Mouse (Mus musculus): ENCODE measurements around the gene Pin1.

Pin1 gene

GRCm38 (mm10) chr9:20705981-20706380 is 54.1 kb downstream of the Pin1 start:
- no peak for DNase-seq

DNA sequence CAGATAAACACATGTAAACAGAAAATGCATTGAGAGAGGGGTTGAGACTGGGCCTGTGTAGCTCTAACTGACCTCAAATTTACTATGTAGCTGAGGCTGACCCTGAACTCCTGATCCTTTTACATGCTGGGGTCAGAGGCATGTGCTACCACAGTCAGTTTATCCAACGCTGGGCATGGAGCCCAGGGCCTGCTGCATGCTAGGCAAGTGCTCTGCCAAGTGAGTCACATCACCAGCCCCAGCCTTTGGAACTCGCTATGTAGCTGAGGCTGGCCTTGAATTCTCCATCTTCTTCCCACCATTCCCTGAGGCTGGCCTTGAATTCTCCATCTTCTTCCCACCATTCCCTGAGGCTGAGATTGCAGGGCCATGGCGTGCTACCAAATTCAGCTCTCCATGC is 58.6 kb downstream of the Pin1 start:
- no peak for DNase-seq

DNA sequence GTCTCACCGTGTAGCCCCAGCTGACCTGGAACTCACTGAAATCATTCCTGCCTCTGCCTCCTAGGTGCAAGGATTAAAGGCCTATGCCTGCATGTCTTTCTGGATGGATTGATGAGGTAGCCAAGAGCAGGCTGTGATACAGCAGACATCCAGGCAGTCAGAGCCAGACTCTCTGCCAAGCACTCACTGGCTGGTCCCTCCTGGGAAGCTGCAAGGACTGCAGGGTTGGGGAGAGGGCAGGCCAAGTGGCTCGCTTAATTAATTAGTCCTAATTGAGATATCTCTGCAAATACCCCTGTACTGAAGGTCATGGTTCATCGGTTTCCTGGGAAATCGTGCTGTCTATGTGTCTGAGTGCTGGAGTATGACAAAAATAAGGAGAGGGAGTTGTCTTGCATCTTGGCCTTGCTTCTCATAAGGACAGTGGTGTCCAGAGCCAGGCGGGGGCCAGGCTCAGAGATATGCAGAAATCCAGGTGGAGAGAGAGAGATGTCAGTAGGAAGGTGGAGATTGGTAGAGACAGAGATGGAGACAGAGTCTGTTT is 61.1 kb downstream of the Pin1 start:
- peak; percentile 19 for DNase-seq

DNA sequence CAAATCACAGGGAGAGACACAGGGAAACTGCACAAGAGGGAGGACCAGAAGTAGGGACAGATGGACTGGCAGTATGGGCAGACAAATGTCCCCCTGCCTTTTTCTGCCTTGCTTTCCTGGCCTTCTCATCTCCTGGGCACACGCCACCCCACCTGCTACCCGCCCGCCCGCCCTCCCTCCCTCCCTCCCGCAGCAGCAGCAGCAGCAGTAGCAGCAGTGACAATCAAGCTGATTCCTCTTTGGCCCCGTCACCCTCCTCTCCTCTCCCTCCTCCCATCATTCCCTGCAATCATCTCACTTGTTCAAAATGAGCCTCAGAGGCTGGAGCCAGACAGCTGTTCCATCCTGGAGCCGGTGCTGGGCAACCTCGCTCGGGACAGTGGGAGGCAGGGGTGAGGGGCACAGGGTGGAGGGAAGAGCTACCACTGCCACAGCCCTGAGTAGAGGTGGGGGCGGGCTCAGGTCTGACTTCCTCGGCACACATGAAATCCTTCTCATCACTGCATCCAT is 61.6 kb downstream of the Pin1 start:
- DNase-seq, result peak; percentile 76

- DNase-seq, result no peak
Observed at GRCm38 (mm10) chr9:20715332-20715731, 63.4 kb downstream of the Pin1 start.

Measured in retina, postnatal 1 day (tissue).